Mouse (Mus musculus) kidney, embryonic 15.5 days (tissue): Measurements from ENCODE around the gene Gabrb1. TPM values are rescaled to one million over a fixed set of nuclear protein-coding genes. Genes with fewer than 3 reads are reported as not detected.

ENCODE experiments used
- ATAC-seq: fragments of 200-750 bp; cut with Nextera tagmentation; replicated peaks from 2 replicates; pipeline ENCODE4 v1.8.0; 2017; ENCODE audit warnings: moderate TSS enrichment; ENCODE audit not compliant: low FRiP score
- H3K27ac ChIP-seq: fragments of 300-500 bp; sonication (generic); 2 replicates; pipeline ENCODE4 v1.5.1; 2015; ENCODE audit warnings: mild to moderate bottlenecking, inconsistent platforms
- H3K27me3 ChIP-seq: fragments of 300-500 bp; sonication (generic); 2 replicates; pipeline ENCODE4 v1.6.1; 2015; ENCODE audit warnings: inconsistent platforms
- H3K36me3 ChIP-seq: fragments of 300-500 bp; sonication (generic); 2 replicates; pipeline ENCODE4 v1.6.1; 2015; ENCODE audit warnings: inconsistent platforms
- H3K4me1 ChIP-seq: fragments of 300-500 bp; sonication (generic); 2 replicates; pipeline ENCODE4 v1.6.1; 2015; ENCODE audit warnings: inconsistent platforms
- H3K4me2 ChIP-seq: fragments of 300-500 bp; sonication (generic); 2 replicates; pipeline ENCODE4 v1.6.1; 2015; ENCODE audit warnings: moderate library complexity, mild to moderate bottlenecking, inconsistent platforms
- H3K4me3 ChIP-seq: fragments of 300-500 bp; sonication (generic); replicated peaks from 2 replicates; pipeline ENCODE4 v1.5.1; 2015; ENCODE audit warnings: mild to moderate bottlenecking, inconsistent platforms
- H3K9ac ChIP-seq: fragments of 300-500 bp; sonication (generic); 2 replicates; pipeline ENCODE4 v1.6.1; 2015; ENCODE audit warnings: mild to moderate bottlenecking, inconsistent platforms
- H3K9me3 ChIP-seq: fragments of 300-500 bp; sonication (generic); replicated peaks from 2 replicates; pipeline ENCODE4 v1.6.1; 2016; ENCODE audit warnings: inconsistent platforms
- WGBS: fragments of 180-500 bp; shearing (Covaris S2); methylation state at CpG from one replicate; pipeline ENCODE4 v1.1.7; 2015; ENCODE audit warnings: mixed read lengths; 5-methylcytosine and 5-hydroxymethylcytosine counted together
- polyA plus RNA-seq: library from polyadenylated mRNA; unstranded; fragments of >200 nt; fragmentation: Nextera tagmentation; extraction: Ambion mirVana; gene quantifications from 2 replicates; pipeline ENCODE4 v1.2.1, GENCODE M21; 2015

Gene Gabrb1
- polyA plus RNA-seq, 1 experiment from 2014 or later, result 0.49 TPM

GRCm38 (mm10) chr5:71898214-71898613 lies 240.3 kb downstream of the Gabrb1 start:
- H3K9ac ChIP-seq, result no peak overlapping the region
- no peak overlapping the region for H3K4me3 ChIP-seq
- no peak overlapping the region for H3K4me2 ChIP-seq
- ATAC-seq, result no peak
- no peaks in the 10 kb centered on the region for H3K27me3 ChIP-seq
- WGBS, result 91% methylated on average over 2 of the region's 2 CpGs
- no peaks in the 10 kb centered on the region for H3K4me1 ChIP-seq
- H3K9me3 ChIP-seq, result no peaks in the 10 kb centered on the region
- H3K27ac ChIP-seq, result no peak overlapping the region
- no peaks in the 10 kb centered on the region for H3K36me3 ChIP-seq

DNA sequence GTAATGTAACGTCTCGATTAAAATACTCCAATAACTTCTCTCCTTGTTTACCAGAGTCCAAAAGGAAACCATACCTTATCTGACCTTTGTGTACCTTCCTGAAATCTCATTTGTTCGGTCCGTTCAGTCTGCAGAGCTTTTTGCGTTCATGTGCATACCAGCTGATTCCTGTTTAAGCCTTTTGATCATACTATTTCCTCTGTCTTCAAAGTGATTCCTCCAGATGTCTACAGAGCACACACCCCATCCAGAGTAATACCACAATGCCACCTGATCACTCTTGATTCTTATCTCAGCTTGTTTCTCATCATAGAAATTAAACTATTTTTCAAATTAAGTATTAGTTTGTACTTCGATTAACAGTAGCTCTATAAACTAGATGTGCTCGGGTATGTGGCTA lies 245.5 kb downstream of the Gabrb1 start:
- ATAC-seq, result no peak
- 83% methylated on average over 7 of the region's 7 CpGs for WGBS
- no peaks in the 10 kb centered on the region for H3K9me3 ChIP-seq

DNA sequence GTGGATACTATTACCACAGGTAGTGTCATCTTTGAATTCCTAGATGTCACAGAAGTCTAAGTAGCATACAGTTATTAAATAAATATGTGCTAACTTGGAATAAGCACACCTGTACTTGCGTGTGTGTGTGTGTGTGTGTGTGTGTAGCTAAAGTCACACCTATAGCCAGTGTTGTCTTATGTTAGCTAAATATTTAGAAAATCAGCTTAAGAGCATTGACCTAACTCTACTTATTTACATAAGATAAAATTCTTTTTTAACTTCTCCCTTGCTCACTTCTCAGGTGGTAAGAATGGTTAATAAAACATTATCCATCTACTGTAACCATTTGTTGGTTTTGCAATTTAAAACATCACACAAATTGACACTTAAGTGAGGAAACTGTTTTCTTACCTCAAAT lies 256.1 kb downstream of the Gabrb1 start:
- no peaks in the 10 kb centered on the region for H3K36me3 ChIP-seq
- H3K4me3 ChIP-seq, result no peak overlapping the region
- no peaks in the 10 kb centered on the region for H3K27me3 ChIP-seq
- no peak overlapping the region for H3K9ac ChIP-seq
- H3K4me2 ChIP-seq, result no peak overlapping the region
- H3K27ac ChIP-seq, result no peak overlapping the region
- no peaks in the 10 kb centered on the region for H3K9me3 ChIP-seq
- no peak for ATAC-seq
- no peaks in the 10 kb centered on the region for H3K4me1 ChIP-seq
- 53% methylated on average over 1 of the region's 1 CpGs for WGBS

More for the DNA sequence above, 245.5 kb downstream of the Gabrb1 start:
- Histone ChIP-seq H3K9ac (no peak overlapping the region), H3K4me1 (no peaks in the 10 kb centered on the region), H3K27ac (no peak overlapping the region), H3K36me3 (no peaks in the 10 kb centered on the region), H3K4me2 (no peak overlapping the region), H3K27me3 (no peaks in the 10 kb centered on the region), H3K4me3 (no peak overlapping the region)

DNA sequence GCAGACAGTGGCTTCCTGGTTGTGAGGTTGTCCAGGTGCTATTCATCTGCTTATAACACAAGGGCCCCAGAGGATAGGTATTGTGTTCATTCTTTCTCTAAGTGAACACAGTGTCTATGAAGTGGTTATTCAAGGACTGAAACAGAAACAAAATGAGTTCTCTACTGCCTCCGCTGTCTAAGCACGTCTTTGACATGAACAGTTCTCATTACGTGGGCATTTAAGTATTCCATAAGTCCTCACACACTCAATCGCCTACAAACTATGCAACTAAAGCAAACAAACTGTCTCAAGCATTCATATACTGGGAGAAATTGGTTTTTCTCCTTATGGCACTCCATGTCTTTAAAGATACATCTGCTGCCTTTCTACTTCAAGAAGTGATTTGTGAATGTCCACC lies 257.8 kb downstream of the Gabrb1 start:
- Histone ChIP-seq H3K9ac (no peak overlapping the region), H3K4me2 (no peak overlapping the region), H3K4me1 (no peaks in the 10 kb centered on the region), H3K27ac (no peak overlapping the region), H3K36me3 (no peaks in the 10 kb centered on the region), H3K4me3 (no peak overlapping the region), H3K27me3 (no peaks in the 10 kb centered on the region), H3K9me3 (no peaks in the 10 kb centered on the region)
- WGBS, result 89% methylated on average over 4 of the region's 4 CpGs
- ATAC-seq, result no peak

GRCm38 (mm10) chr5:71917206-71917605 lies 259.3 kb downstream of the Gabrb1 start:
- WGBS, result 84% methylated on average over 4 of the region's 4 CpGs
- Histone ChIP-seq H3K4me2 (no peak overlapping the region), H3K9me3 (no peaks in the 10 kb centered on the region), H3K27me3 (no peaks in the 10 kb centered on the region), H3K4me1 (no peaks in the 10 kb centered on the region), H3K4me3 (no peak overlapping the region), H3K36me3 (no peaks in the 10 kb centered on the region), H3K9ac (no peak overlapping the region), H3K27ac (no peak overlapping the region)
- no peak for ATAC-seq

DNA sequence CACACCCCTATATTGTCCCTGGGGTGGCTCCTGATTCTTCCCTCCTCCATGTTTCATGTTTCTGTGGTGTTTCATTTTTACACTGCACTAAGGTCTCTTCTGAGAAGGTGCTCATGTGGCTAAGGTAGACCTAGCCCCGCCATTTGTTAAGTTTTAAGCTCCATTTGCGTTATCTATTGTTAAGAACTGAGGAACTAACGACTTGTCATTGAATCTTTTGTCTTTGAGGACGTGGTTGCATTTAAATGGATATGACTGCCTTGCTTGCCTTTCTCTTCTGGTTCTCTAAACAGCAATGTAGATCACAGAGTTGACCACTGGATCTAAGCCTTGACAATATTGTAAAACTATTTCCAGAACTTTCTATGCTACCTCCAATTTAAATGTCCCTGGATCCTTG lies 265.7 kb downstream of the Gabrb1 start:
- Histone ChIP-seq H3K36me3 (no peaks in the 10 kb centered on the region), H3K4me3 (no peak overlapping the region), H3K4me2 (no peak overlapping the region), H3K4me1 (no peaks in the 10 kb centered on the region), H3K27ac (no peak overlapping the region), H3K9me3 (no peaks in the 10 kb centered on the region), H3K9ac (no peak overlapping the region), H3K27me3 (no peaks in the 10 kb centered on the region)
- WGBS, result 69% methylated on average over 4 of the region's 4 CpGs
- ATAC-seq, result no peak

DNA sequence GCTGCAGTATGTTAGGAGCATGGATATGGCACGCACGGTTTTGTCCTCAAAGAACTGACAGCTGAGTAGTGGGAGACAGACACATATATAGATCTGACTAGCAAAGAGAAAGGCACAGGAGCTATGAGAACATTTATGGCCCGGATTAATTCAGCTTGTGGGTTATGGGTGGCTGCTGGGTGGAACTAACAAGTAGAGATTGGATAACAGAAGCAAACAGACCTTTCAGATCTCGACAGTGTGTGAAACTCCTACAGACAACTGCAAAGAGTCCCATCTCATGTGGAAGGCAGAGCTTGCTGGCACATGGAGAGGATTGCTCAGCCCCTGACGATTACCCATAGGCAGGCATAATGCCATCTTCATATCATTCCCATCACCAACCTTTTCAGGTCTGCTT lies 268.4 kb downstream of the Gabrb1 start:
- Histone ChIP-seq H3K9ac (no peak overlapping the region), H3K36me3 (no peaks in the 10 kb centered on the region), H3K4me1 (no peaks in the 10 kb centered on the region), H3K27ac (no peak overlapping the region), H3K4me2 (no peak overlapping the region), H3K27me3 (no peaks in the 10 kb centered on the region), H3K4me3 (no peak overlapping the region), H3K9me3 (no peaks in the 10 kb centered on the region)
- no peak for ATAC-seq
- WGBS, result 73% methylated on average over 5 of the region's 5 CpGs

DNA sequence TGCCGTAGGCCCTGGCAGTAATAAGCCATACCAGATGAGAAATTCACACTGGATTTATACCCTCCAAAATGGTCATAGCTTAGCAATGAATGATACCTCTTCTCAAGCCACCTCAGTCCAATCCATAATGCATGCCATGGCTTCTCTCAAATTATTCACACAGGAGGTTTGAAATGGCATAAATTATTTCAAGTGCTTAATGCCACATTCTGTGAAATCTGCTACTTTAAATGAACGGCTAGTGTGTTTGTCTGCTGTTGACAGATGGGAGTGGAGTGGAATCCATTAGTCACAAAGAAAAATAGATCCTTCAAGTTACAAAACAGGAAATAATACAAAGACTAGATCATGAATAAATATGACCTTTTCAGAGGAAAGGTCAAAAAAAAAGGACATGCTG lies 272.1 kb downstream of the Gabrb1 start:
- 72% methylated on average over 2 of the region's 2 CpGs for WGBS

DNA sequence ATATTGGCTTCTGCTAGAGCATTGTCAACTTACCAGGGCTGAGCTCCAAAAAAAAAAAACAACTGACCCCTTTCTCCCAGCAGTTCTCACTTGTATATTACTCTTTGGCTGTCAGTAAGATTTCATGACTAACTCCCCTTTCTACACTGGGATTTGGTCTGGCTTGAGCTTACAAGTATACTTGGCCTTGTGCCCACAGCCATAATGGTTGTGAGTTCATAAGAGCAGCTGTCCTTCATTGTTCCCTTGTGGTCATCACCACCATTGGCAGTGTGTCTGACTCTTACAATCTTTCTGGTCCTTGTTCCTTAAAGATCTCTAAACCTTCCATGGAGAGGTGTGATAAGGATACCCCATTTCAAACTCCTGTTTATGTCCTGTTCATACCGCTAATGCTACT lies 293.5 kb downstream of the Gabrb1 start:
- no peak overlapping the region for H3K4me3 ChIP-seq

More for the DNA sequence above, 272.1 kb downstream of the Gabrb1 start:
- no peaks in the 10 kb centered on the region for H3K27me3 ChIP-seq
- no peak overlapping the region for H3K27ac ChIP-seq
- no peak for ATAC-seq
- no peaks in the 10 kb centered on the region for H3K9me3 ChIP-seq
- H3K36me3 ChIP-seq, result no peaks in the 10 kb centered on the region
- H3K4me1 ChIP-seq, result no peaks in the 10 kb centered on the region
- H3K4me3 ChIP-seq, result no peak overlapping the region
- no peak overlapping the region for H3K4me2 ChIP-seq
- no peak overlapping the region for H3K9ac ChIP-seq

DNA sequence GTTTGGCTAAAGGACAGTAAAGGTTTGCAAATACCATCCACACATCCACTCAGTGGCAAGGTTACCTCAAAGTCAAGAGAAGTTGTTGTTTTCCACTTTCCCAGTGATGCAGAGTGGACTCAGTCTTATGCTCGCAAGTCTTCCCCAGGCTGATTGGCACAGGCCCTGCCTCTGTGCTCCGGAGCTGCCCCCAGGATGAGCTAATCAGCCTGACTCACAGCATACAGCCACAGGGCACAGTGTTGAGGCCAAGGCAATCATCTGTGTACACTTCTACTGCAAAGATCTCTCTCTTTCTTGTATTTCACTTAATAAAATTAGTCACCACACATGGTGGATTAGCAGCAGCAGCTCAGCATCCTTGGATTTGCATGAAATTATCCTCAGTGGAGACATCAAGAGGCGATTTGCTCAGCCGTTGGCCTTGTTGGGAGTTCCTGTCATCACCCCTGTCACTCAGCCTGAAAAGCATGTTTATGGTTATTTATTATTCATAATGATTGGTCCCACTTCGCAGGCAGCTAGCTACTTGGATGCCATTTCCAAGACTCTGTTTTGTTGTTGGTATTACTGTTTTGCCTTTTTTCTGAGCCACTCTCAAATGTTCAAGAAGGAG lies 297.3 kb downstream of the Gabrb1 start:
- Histone ChIP-seq H3K27me3 (no peaks in the 10 kb centered on the region), H3K27ac (no peak overlapping the region), H3K4me3 (no peak overlapping the region), H3K36me3 (no peaks in the 10 kb centered on the region), H3K4me1 (no peaks in the 10 kb centered on the region), H3K9me3 (no peaks in the 10 kb centered on the region), H3K9ac (no peak overlapping the region), H3K4me2 (no peak overlapping the region)
- 67% methylated on average over 5 of the region's 5 CpGs for WGBS
- no peak for ATAC-seq

More for the DNA sequence above, 293.5 kb downstream of the Gabrb1 start:
- H3K36me3 ChIP-seq, result no peaks in the 10 kb centered on the region
- no peaks in the 10 kb centered on the region for H3K27me3 ChIP-seq
- H3K9ac ChIP-seq, result no peak overlapping the region
- no peak overlapping the region for H3K4me2 ChIP-seq
- no peak for ATAC-seq
- no peaks in the 10 kb centered on the region for H3K4me1 ChIP-seq
- 88% methylated on average over 1 of the region's 1 CpGs for WGBS
- H3K9me3 ChIP-seq, result no peaks in the 10 kb centered on the region
- no peak overlapping the region for H3K27ac ChIP-seq

GRCm38 (mm10) chr5:71964876-71965432 lies 307.0 kb downstream of the Gabrb1 start:
- Histone ChIP-seq H3K9me3 (no peaks in the 10 kb centered on the region), H3K4me1 (no peaks in the 10 kb centered on the region), H3K36me3 (no peaks in the 10 kb centered on the region), H3K4me2 (no peak overlapping the region), H3K4me3 (no peak overlapping the region), H3K27me3 (no peaks in the 10 kb centered on the region), H3K9ac (no peak overlapping the region), H3K27ac (no peak overlapping the region)
- no peak for ATAC-seq
- 82% methylated on average over 4 of the region's 4 CpGs for WGBS

DNA sequence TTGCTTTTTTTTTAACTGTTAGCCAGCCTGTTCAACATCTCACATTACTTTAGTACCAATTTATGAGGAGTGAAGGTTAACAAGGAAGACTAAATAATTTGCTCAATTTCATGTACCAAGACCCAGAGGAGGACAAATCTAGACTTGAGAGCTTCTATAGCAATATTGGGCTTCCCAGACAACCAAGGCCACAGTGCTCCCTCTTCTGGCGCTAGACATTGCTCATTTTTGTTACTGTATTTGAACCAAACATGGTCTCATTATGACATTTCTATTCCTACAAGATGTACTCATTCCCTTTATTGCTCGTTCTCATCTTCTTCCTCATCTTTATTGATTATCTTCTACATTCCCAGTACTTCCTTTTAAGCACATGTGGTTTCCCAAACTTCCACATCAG lies 307.6 kb downstream of the Gabrb1 start:
- Histone ChIP-seq H3K27ac (no peak overlapping the region), H3K4me3 (no peak overlapping the region), H3K4me2 (no peak overlapping the region), H3K9ac (no peak overlapping the region), H3K4me1 (no peaks in the 10 kb centered on the region), H3K9me3 (no peaks in the 10 kb centered on the region), H3K36me3 (no peaks in the 10 kb centered on the region), H3K27me3 (no peaks in the 10 kb centered on the region)
- 74% methylated on average over 2 of the region's 2 CpGs for WGBS
- ATAC-seq, result no peak
